ENCODE assay signal across 11 mouse cellular contexts in the genomic region with DNA sequence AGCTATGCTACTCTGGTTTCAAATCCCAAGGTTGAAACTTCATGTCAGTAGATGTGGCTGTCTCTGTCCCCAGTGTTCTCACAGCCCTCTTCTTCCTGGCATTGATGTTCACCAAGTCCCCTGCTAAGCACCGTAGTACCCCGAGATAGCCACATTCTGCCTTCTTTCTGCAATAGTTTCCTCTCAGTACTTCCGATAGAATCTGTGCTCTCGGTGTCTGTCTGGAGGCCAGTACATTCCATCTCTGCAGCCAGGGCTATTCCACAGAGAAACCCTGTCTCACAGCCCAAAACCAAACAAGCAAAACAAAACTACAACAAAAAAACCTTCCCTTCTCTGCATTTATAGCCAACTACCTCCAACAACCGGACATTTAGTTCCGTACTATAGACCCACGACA. TPM values are rescaled to one million over a fixed set of nuclear protein-coding genes. Genes with fewer than 3 reads are reported as not detected.
DNase-seq lines count a peak whose midpoint lies in the region; ATAC-seq and TF ChIP-seq lines count a peak whose summit lies in the region.
"Had no signal": no experiment of that assay in that cellular context is flagged by ENCODE, and none has a peak within 500 bp of the region (broad histone marks: within the 10 kb centered on the region; RNA-seq: fewer than 3 reads in every experiment).

No protein-coding gene starts in this region.

- peaks cover 3% of the 10 kb centered on the region for H3K4me1 ChIP-seq in hindbrain, embryonic 16.5 days (ENCODE audit: control insufficient read depth, insufficient read depth, low read depth, low read length)
- peaks cover 4% of the 10 kb centered on the region; the same call in 1 of the 2 replicates for H3K4me1 ChIP-seq in hindbrain, embryonic 12.5 days
- H3K4me1 ChIP-seq in liver, embryonic 12.5 days, result peaks cover 35% of the 10 kb centered on the region
- H3K4me1 ChIP-seq in cerebellum, adult 2 months (ENCODE audit: control insufficient read depth, insufficient read depth, low read length), result no peaks in the 10 kb centered on the region

- H3K9ac ChIP-seq in hindbrain, embryonic 16.5 days (ENCODE audit: low read depth, low read length), result no peak overlapping the region
- H3K9ac ChIP-seq in hindbrain, embryonic 12.5 days, result no peak overlapping the region
- H3K9ac ChIP-seq in liver, embryonic 12.5 days, result peak overlapping the region; percentile 71; the same call in 1 of the 2 replicates

- H3K27me3 ChIP-seq in hindbrain, embryonic 16.5 days (replicated peaks; ENCODE audit: control insufficient read depth, insufficient read depth, low read length), result no peaks in the 10 kb centered on the region
- H3K27me3 ChIP-seq in hindbrain, embryonic 12.5 days, result no peaks in the 10 kb centered on the region
- H3K27me3 ChIP-seq in liver, embryonic 12.5 days (replicated peaks), result no peaks in the 10 kb centered on the region
- H3K27me3 ChIP-seq in cerebellum, adult 2 months (ENCODE audit: control insufficient read depth, insufficient read depth, low read length), result no peaks in the 10 kb centered on the region
- H3K27me3 ChIP-seq: Patski had no signal

- 70% methylated on average over 7 of the region's 7 CpGs for WGBS in hindbrain, embryonic 16.5 days
- 62% methylated on average over 7 of the region's 7 CpGs for WGBS in hindbrain, embryonic 12.5 days
- WGBS in liver, embryonic 12.5 days (ENCODE audit: insufficient replicate concordance), result 63% methylated on average over 7 of the region's 7 CpGs
- 75% methylated on average over 7 of the region's 7 CpGs for WGBS in cerebellum, adult 2 months

- TF ChIP-seq CTCF in cerebellum, adult 2 months (IDR thresholded peaks at IDR 0.05; ENCODE audit: borderline replicate concordance, insufficient read depth, low read depth, low read length), result no peak

- peak overlapping the region; percentile 82 for H3K4me2 ChIP-seq in hindbrain, embryonic 16.5 days (ENCODE audit: low read length)
- no peak overlapping the region; the same call in 1 of the 2 replicates for H3K4me2 ChIP-seq in hindbrain, embryonic 12.5 days (replicated peaks)
- H3K4me2 ChIP-seq in liver, embryonic 12.5 days, result peak overlapping the region; percentile 82

- no peak overlapping the region for H3K4me3 ChIP-seq in hindbrain, embryonic 16.5 days (ENCODE audit: low read length)
- H3K4me3 ChIP-seq in hindbrain, embryonic 12.5 days, result no peak overlapping the region
- H3K4me3 ChIP-seq in liver, embryonic 12.5 days, result no peak overlapping the region; the same call in 1 of the 2 replicates
- no peak overlapping the region for H3K4me3 ChIP-seq in cerebellum, adult 2 months (replicated peaks; ENCODE audit: insufficient read depth, low read depth, low read length)

- no peak for TF ChIP-seq POLR2A in cerebellum, adult 2 months (IDR thresholded peaks at IDR 0.05; ENCODE audit: borderline replicate concordance, insufficient read depth, low read length)

- H3K36me3 ChIP-seq in hindbrain, embryonic 16.5 days (ENCODE audit: control insufficient read depth, insufficient read depth, low read length), result no peaks in the 10 kb centered on the region
- no peaks in the 10 kb centered on the region for H3K36me3 ChIP-seq in hindbrain, embryonic 12.5 days
- H3K36me3 ChIP-seq in liver, embryonic 12.5 days, result no peaks in the 10 kb centered on the region

- no peaks in the 10 kb centered on the region for H3K9me3 ChIP-seq in hindbrain, embryonic 16.5 days (ENCODE audit: control insufficient read depth, low read length)
- no peaks in the 10 kb centered on the region for H3K9me3 ChIP-seq in hindbrain, embryonic 12.5 days (replicated peaks)
- no peaks in the 10 kb centered on the region for H3K9me3 ChIP-seq in liver, embryonic 12.5 days (replicated peaks)

- DNase-seq in B cell, adult 2 months, result peak; percentile 1 to 2
- peak; percentile 8 for DNase-seq in NIH3T3 (ENCODE audit: low read depth)
- DNase-seq in urinary bladder, adult 2 months (ENCODE audit: low spot score), result no peak
- DNase-seq in cerebellum, adult 2 months, result no peak
- DNase-seq in right cerebral cortex, adult 18-20 months, result no peak
- DNase-seq: cerebellum, adult 9-11 months had no signal

- no peak for ATAC-seq in hindbrain, embryonic 16.5 days
- no peak for ATAC-seq in hindbrain, embryonic 12.5 days (ENCODE audit: low FRiP score)
- ATAC-seq in liver, embryonic 12.5 days, result no peak
- ATAC-seq: Patski had no signal

- H3K27ac ChIP-seq in hindbrain, embryonic 16.5 days (ENCODE audit: low read depth, low read length), result no peak overlapping the region
- H3K27ac ChIP-seq in hindbrain, embryonic 12.5 days, result no peak overlapping the region
- no peak overlapping the region for H3K27ac ChIP-seq in liver, embryonic 12.5 days
- H3K27ac ChIP-seq in cerebellum, adult 2 months (ENCODE audit: insufficient read depth, low read length), result no peak overlapping the region
- H3K27ac ChIP-seq: macrophage had no signal

RNA-seq across cellular contexts. Expression of a gene that starts 28.8 kb away (rescaled TPM):
- 3.3 and 3.5 TPM in 2 replicates for polyA plus RNA-seq in hindbrain, embryonic 16.5 days (2015; fragmentation: Nextera tagmentation; extraction: Ambion mirVana)
- polyA plus RNA-seq in hindbrain, embryonic 12.5 days (2016; fragmentation: Nextera tagmentation; extraction: Ambion mirVana), result 0.70 and 2.5 TPM in 2 replicates
- 0.68 and 0.98 TPM in 2 replicates for polyA plus RNA-seq in liver, embryonic 12.5 days (2016; fragmentation: Nextera tagmentation; extraction: Ambion mirVana)
- polyA plus RNA-seq in urinary bladder, adult 2 months (2012; rRNA removed), result 0.09 and 0.11 TPM in 2 replicates
- 0.21 and 0.41 TPM in 2 replicates for polyA plus RNA-seq in cerebellum, adult 2 months (2012; rRNA removed)
- polyA plus RNA-seq: macrophage, Patski had no signal

RNA-seq across cellular contexts. Expression of a gene that starts 44.1 kb away (rescaled TPM):
- not detected in 2 replicates for polyA plus RNA-seq in hindbrain, embryonic 16.5 days (2015; fragmentation: Nextera tagmentation; extraction: Ambion mirVana)
- polyA plus RNA-seq in hindbrain, embryonic 12.5 days (2016; fragmentation: Nextera tagmentation; extraction: Ambion mirVana), result not detected in 2 replicates
- not detected in 2 replicates for polyA plus RNA-seq in liver, embryonic 12.5 days (2016; fragmentation: Nextera tagmentation; extraction: Ambion mirVana)
- 0.15 and 0.29 TPM in 2 replicates for polyA plus RNA-seq in urinary bladder, adult 2 months (2012; rRNA removed)
- not detected in 2 replicates for polyA plus RNA-seq in cerebellum, adult 2 months (2012; rRNA removed)
- polyA plus RNA-seq: macrophage, Patski had no signal

Comparison
In these comparisons a context has a peak if more than half of its experiments do, and no peak if none do; other contexts are left out.
1. DNase-seq: peak in B cell, adult 2 months (2 of 2) and NIH3T3 (single experiment); none in urinary bladder, adult 2 months (single experiment), cerebellum, adult 2 months (0 of 2) and right cerebral cortex, adult 18-20 months (single experiment).